Mouse (Mus musculus): Measurements from ENCODE around the gene Cox8b. TPM values are rescaled to one million over a fixed set of nuclear protein-coding genes. Genes with fewer than 3 reads are reported as not detected.

The Cox8b gene
- total RNA-seq (2014; rRNA removed) (not detected in 2 replicates), polyA plus RNA-seq (2015; fragmentation: Nextera tagmentation; extraction: Ambion mirVana) (not detected in 2 replicates)

DNA sequence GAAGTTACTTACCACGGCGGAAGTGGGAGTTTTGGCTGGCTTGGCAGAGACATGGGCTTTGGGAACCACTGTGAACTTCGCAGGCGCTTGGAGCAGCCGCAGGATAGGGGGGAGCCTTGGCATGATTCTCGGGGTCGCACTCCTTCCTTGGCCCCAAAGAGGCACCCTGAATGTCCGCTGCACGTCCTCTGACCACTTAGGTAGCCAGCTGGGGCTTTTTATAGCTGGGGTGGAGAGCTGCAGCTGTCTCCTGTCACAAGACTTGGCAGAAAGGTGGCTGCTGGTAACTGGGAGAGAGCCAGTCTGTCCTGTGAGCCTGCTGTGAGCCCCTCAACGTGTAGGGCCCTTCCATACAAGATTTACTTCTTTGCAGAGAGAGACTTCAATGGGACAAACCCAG is at the start of gene Cox8b:
Cox8b (minus strand) TSS at position 227 of the 400 bp plus-strand sequence.
- WGBS = 85% methylated on average over 10 of the region's 10 CpGs
- Histone ChIP-seq H3K27ac (ENCODE audit: low read depth, low read length) (no peak within 1 kb of the TSS), H3K4me3 (ENCODE audit: low read depth, low read length) (no peak within 1 kb of the TSS)

DNA sequence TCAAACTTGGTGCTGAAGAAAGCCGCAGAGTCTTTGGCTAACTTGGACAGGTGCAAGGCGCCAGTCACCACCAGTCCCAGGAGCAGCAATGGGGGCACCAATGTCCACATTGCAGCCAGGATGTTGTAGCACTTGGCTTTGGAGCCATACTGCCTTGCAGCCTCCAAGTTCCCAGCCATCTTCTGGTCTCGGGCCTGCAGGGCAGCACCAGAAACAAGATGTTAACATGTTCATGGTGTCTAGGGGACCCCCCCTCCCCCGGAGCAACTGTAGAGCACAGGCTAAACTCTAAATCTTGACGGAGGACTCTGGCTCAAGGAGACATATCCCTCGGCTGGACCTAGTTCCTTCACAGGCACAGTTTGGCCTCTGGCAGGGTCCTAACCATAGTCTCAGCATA is 49.0 kb upstream of the Cox8b start:
- 94% methylated on average over 6 of the region's 6 CpGs for WGBS
- Histone ChIP-seq H3K9ac (replicated peaks; ENCODE audit: low read length, poor library complexity, severe bottlenecking) (no peak overlapping the region), H3K4me3 (ENCODE audit: low read depth, low read length) (no peak overlapping the region), H3K27me3 (ENCODE audit: insufficient read depth, low read length) (no peaks in the 10 kb centered on the region), H3K4me1 (ENCODE audit: insufficient read depth, low read length) (no peaks in the 10 kb centered on the region), H3K4me2 (ENCODE audit: low read depth, low read length, poor library complexity, severe bottlenecking) (no peak overlapping the region), H3K27ac (ENCODE audit: low read depth, low read length) (no peak overlapping the region), H3K36me3 (ENCODE audit: insufficient read depth, low read length) (no peaks in the 10 kb centered on the region), H3K9me3 (ENCODE audit: low read length) (no peaks in the 10 kb centered on the region)
- DNase-seq (ENCODE audit: low spot score) (no peak), ATAC-seq (ENCODE audit: low FRiP score) (no peak)
- TF ChIP-seq CTCF (IDR thresholded peaks at IDR 0.05) = no peak

More for the DNA sequence above, at the start of gene Cox8b:
- Histone ChIP-seq H3K36me3 (ENCODE audit: insufficient read depth, low read length) (peaks cover 32% of the 10 kb centered on the region), H3K4me1 (ENCODE audit: insufficient read depth, low read length) (no peaks in the 10 kb centered on the region), H3K4me2 (ENCODE audit: low read depth, low read length, poor library complexity, severe bottlenecking) (no peak within 1 kb of the TSS), H3K9me3 (ENCODE audit: low read length) (no peaks in the 10 kb centered on the region), H3K27me3 (ENCODE audit: insufficient read depth, low read length) (no peaks in the 10 kb centered on the region), H3K9ac (replicated peaks; ENCODE audit: low read length, poor library complexity, severe bottlenecking) (no peak within 1 kb of the TSS)
- no peak for TF ChIP-seq CTCF (IDR thresholded peaks at IDR 0.05)
- DNase-seq (ENCODE audit: low spot score) = no peak
- ATAC-seq (ENCODE audit: low FRiP score) = no peak

DNA sequence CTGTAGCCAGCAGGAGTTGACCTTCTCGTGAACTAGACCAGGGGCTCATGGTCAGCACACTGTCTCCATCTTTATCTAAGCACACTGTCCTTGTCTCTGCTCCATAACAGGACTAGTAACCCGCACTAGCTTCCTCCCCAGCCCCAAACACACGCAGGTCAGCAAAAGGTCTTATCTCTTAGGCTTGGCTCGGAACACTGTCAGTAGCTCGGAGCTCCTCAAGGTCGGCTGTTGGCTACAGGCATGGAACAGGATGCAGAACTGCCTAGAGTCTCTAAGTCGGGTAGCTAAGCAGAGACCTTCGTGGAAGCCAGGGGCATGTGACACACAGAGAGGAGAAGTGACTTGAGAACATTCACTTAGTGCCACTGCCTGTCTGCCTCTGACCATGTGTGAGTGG is 47.9 kb upstream of the Cox8b start:
- Histone ChIP-seq H3K4me1 (ENCODE audit: insufficient read depth, low read length) (no peaks in the 10 kb centered on the region), H3K4me3 (ENCODE audit: low read depth, low read length) (no peak overlapping the region), H3K9me3 (ENCODE audit: low read length) (no peaks in the 10 kb centered on the region), H3K36me3 (ENCODE audit: insufficient read depth, low read length) (no peaks in the 10 kb centered on the region), H3K9ac (replicated peaks; ENCODE audit: low read length, poor library complexity, severe bottlenecking) (no peak overlapping the region), H3K4me2 (ENCODE audit: low read depth, low read length, poor library complexity, severe bottlenecking) (no peak overlapping the region), H3K27ac (ENCODE audit: low read depth, low read length) (no peak overlapping the region), H3K27me3 (ENCODE audit: insufficient read depth, low read length) (no peaks in the 10 kb centered on the region)
- ATAC-seq (ENCODE audit: low FRiP score) (no peak), DNase-seq (ENCODE audit: low spot score) (no peak)
- 90% methylated on average over 8 of the region's 8 CpGs for WGBS
- no peak for TF ChIP-seq CTCF (IDR thresholded peaks at IDR 0.05)

DNA sequence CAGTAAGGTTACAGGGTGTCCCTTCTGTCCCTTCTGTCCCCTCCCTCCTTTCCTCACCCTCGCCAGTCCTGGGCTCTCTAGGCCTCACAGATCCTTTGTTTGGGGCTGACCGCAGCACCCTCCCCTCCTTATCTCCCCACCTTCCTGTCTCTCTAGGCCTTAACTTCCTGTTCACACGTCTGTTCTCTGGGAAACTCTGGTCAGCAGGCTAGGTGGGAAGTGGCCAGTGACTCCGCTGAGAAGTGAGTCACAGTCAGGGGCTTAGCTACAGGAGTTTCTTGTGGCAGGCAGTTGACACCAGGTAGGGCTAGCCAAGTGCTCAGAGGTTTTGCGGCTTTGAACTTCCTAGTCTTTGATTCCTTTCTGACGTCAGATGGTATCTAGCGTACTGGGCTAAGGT is 46.7 kb upstream of the Cox8b start:
- H3K36me3 ChIP-seq (ENCODE audit: insufficient read depth, low read length) = no peaks in the 10 kb centered on the region
- no peak for ATAC-seq (ENCODE audit: low FRiP score)

DNA sequence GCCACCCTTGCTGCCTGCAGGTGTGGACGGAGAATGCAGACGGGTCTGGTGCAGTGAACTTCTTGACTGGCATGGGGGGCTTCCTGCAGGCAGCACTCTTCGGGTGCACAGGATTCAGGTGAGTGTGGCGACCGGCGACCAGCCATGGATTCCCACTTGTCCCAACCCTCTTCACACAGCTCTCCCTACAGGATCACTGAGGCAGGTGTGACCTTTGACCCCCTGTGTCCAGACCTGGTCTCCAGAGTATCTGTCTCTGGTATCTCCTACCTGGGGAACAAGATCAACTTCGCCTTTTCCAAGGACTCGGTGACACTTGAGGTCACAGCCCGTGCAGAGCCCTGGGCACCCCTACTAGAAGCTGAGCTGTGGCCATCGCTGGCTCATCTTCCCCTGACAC is 46.1 kb upstream of the Cox8b start:
- 92% methylated on average over 10 of the region's 10 CpGs for WGBS
- Histone ChIP-seq H3K36me3 (ENCODE audit: insufficient read depth, low read length) (no peaks in the 10 kb centered on the region), H3K9ac (replicated peaks; ENCODE audit: low read length, poor library complexity, severe bottlenecking) (no peak overlapping the region), H3K27me3 (ENCODE audit: insufficient read depth, low read length) (no peaks in the 10 kb centered on the region), H3K4me1 (ENCODE audit: insufficient read depth, low read length) (no peaks in the 10 kb centered on the region; the same call in 1 of the 2 replicates), H3K27ac (ENCODE audit: low read depth, low read length) (no peak overlapping the region), H3K4me2 (ENCODE audit: low read depth, low read length, poor library complexity, severe bottlenecking) (no peak overlapping the region), H3K9me3 (ENCODE audit: low read length) (no peaks in the 10 kb centered on the region), H3K4me3 (ENCODE audit: low read depth, low read length) (no peak overlapping the region)
- DNase-seq (ENCODE audit: low spot score) = no peak
- no peak for ATAC-seq (ENCODE audit: low FRiP score)
- TF ChIP-seq CTCF (IDR thresholded peaks at IDR 0.05) = no peak

More for the DNA sequence above, 46.7 kb upstream of the Cox8b start:
- no peak overlapping the region for H3K4me3 ChIP-seq (ENCODE audit: low read depth, low read length)
- no peak overlapping the region for H3K4me2 ChIP-seq (ENCODE audit: low read depth, low read length, poor library complexity, severe bottlenecking)
- no peak for TF ChIP-seq CTCF (IDR thresholded peaks at IDR 0.05)
- H3K9ac ChIP-seq (replicated peaks; ENCODE audit: low read length, poor library complexity, severe bottlenecking) = no peak overlapping the region
- H3K4me1 ChIP-seq (ENCODE audit: insufficient read depth, low read length) = no peaks in the 10 kb centered on the region
- WGBS = 68% methylated on average over 7 of the region's 7 CpGs
- DNase-seq (ENCODE audit: low spot score) = no peak
- no peak overlapping the region for H3K27ac ChIP-seq (ENCODE audit: low read depth, low read length)
- H3K9me3 ChIP-seq (ENCODE audit: low read length) = no peaks in the 10 kb centered on the region
- H3K27me3 ChIP-seq (ENCODE audit: insufficient read depth, low read length) = no peaks in the 10 kb centered on the region

DNA sequence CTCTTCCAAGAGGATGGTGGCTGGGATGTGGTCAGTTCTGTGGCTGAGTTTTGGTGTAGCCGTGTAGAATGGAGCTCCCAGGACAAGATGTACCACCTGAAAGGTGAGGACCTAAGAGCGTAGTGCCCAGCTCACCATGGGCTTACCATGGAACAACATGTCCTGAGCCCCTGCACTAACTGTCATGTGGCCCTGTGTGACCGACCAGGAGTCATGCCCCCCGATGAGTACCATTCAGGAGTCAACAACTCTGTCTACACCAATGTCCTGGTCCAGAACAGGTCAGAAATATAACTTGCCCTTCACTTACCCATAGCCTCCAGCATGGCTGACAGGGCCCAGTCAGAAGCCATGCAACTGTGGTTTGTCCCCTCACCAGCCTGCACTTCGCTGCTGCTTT is 45.0 kb upstream of the Cox8b start:
- H3K9ac ChIP-seq (replicated peaks; ENCODE audit: low read length, poor library complexity, severe bottlenecking) = no peak overlapping the region
- DNase-seq (ENCODE audit: low spot score) (no peak), ATAC-seq (ENCODE audit: low FRiP score) (no peak)
- H3K27me3 ChIP-seq (ENCODE audit: insufficient read depth, low read length) = no peaks in the 10 kb centered on the region
- H3K4me3 ChIP-seq (ENCODE audit: low read depth, low read length) = no peak overlapping the region
- TF ChIP-seq CTCF (IDR thresholded peaks at IDR 0.05) = no peak
- H3K4me1 ChIP-seq (ENCODE audit: insufficient read depth, low read length) = no peaks in the 10 kb centered on the region; the same call in 1 of the 2 replicates
- 91% methylated on average over 5 of the region's 5 CpGs for WGBS
- H3K27ac ChIP-seq (ENCODE audit: low read depth, low read length) = no peak overlapping the region
- no peaks in the 10 kb centered on the region for H3K36me3 ChIP-seq (ENCODE audit: insufficient read depth, low read length)
- no peak overlapping the region for H3K4me2 ChIP-seq (ENCODE audit: low read depth, low read length, poor library complexity, severe bottlenecking)
- no peaks in the 10 kb centered on the region for H3K9me3 ChIP-seq (ENCODE audit: low read length)
